Mouse (Mus musculus) adipocyte (in vitro differentiated cells): ENCODE data around the gene Kcnk18.

Experiments used
- DNase-seq: peaks from one replicate; pipeline ENCODE4 v3.0.0-alpha.2; 2016; ENCODE audit warnings: low spot score

The Kcnk18 gene

DNA sequence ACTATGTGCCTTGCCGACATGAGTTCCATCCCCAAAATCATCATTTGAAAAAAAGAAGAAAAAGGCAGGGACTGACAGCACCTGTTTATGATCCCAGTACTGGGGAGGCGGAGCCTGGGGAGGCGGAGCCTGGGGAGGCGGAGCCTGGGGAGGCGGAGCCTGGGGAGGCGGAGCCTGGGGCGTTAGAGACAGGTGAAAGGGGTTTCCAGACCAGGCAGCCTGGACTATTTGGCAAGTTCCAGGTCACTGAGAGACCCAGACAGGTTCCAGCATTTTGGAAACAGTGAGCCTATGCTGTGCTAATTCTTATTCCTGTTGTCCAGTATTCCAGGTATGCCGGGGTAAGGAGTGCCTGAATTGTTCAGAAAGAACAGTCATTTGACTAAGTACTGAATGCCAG lies at the start of gene Kcnk18:
Gene Kcnk18, plus strand, starts transcription at position 224 of the 400 bp plus-strand sequence.
- DNase-seq: no peak

DNA sequence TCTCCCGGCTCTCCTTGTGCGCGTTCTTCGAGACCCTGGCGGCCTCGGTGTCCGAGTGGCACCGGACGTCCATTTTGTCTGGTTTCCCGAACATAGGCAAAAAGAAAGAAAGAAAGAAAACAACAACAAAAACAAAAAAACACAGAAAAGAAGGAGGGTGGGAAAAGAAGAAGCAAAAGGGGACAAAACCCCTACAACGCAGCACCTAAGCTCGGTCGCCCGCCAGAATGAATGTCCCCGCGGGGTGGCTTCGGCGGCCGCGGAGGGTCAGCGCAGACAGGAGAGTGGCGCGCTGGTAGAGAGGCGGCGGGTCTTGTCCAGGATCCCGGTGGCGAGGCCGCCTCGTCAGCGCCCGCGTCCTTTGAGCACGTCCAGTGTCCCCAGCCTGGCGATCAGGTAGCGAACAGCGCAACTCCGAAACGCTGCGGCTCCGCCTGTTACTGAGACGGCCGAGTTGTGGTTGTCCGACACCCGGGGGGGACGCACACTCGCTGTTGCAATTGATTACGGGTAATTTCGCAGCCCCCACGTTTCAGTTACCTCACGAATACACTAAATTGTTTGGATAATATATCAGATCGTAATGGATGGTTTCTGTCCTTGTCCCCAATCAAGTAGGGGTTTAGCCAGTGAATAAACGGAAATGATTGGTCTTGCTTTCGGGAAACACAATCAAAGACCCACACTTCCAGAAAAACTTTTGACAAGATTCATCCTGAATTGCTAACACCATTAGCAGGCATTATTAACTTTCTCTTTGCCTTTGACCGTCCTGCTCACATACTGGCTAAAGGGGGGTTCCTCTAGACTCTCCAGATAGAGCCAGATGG lies 48.9 kb upstream of the Kcnk18 start, which contains the start of gene Vax1:
Gene Vax1, minus strand, starts transcription at position 121 of the 830 bp plus-strand sequence.
- DNase-seq: no peak

DNA sequence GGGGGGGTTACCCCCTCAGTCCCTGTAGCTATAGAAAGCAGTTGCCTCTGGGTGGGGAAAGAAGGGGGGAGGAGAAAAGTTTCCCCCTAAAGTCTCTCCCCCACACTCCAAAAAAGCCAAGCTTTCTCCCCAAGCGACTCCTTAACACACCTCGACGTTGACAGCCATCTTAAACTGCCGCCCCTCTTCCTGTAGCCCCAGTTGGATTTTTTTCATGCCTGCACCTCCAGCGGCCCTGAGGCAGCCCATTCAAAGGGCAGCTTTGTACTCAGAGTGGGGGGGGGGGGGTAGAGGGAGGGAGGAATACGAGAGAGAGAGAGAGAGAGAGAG lies 48.3 kb upstream of the Kcnk18 start:
- DNase-seq: no peak

DNA sequence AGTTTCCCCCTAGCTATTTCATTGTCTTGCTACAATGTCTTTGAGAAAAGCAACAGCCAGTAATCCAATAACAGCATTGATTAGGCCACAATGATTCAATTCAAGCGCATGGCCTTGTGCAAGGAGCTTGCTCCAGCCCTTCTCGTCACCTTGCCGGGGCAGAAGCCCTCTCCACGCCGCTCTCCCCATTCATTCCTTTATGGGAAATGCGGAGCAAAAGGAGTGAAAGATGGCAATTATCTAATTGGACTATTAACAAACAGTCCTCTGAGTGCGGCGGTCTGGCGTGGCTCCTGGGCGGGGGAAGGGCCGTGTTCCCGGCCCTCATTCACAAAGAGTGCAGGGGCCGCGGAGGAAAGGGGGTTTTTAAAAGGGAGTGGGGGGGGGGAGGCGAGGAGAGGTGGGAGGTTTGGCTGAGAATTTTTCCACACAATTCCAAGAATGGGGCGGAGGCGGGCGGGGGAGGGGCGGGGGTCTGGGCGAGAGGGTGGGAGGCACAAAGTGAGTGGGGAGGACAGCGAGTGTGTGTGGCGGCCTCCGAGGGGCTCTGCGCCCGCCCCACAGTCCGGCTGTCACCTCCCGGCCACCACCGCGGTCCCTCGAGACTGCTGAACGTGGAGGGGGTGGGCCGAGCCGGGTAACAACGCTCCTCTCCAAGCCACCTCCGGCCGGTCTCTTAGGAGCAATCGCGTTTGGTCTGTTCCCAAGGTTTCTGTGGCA lies 47.7 kb upstream of the Kcnk18 start:
- no peak for DNase-seq

DNA sequence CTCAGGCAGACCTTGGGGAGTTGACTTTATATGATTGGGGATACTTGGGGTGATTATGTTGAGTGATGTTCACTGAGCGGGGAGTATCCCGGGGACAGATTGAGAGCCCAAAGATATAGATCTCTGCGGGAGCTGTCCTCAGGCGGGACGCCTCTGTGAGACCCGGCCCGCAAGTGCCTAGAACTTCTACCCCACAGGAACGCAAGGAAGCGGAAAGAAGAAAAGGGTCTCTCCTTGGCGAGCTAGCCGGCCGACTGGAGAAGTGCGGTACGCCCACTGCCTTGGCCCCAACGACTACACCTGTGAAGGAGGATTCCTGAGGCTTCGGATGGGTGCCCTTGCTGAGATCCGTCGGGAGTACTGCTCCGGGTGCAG lies 47.2 kb upstream of the Kcnk18 start:
- no peak for DNase-seq

DNA sequence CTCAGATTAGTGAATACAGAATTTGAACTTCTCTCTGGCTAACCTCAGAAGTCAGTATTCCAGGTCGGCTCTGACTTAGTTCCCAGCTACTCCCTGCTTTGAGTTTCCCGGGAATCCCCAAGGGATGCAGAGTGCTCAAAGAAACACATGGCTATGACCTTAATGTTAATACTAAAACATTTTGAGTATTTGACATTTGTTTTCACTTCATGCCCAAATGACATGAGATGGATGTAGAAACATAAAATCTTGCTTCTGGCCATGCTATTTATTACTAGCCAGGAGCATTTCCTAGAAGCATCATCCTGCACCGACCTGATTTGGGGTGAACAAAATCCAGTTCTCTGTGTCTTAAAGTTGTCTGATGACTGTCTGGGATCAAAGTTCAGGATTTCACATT lies 46.2 kb upstream of the Kcnk18 start:
- DNase-seq: no peak

DNA sequence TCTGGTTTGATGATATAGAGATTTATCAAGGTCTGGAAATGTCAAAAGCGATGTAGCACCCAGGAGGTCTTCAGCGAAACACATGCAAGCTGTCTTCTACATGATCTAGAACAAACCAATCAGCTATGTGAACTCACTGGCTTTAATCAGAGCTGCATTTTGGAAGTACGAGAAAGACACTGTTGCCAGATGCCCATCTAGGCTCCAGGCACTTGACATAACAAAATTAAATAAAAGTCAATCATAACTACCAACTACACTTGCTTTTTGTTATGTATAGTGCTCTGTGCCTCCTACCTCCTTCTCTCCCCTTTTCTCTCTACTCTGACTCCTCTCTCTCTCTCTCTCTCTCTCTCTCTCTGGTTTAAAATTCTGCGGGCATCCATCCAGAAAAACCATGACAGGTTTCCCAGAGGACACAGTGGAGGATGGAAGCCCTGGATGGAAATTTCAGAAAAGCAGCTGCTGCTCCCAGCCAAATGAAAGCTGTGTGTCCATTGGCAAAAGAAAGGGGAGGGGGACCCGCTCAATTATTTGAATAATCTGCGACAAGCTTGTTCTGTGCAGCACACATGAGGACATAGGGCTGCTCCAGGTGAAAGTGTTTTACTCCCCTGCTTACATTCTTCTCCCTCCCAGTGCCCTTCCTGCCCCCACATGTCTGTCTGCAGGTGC lies 45.5 kb upstream of the Kcnk18 start:
- no peak for DNase-seq

DNA sequence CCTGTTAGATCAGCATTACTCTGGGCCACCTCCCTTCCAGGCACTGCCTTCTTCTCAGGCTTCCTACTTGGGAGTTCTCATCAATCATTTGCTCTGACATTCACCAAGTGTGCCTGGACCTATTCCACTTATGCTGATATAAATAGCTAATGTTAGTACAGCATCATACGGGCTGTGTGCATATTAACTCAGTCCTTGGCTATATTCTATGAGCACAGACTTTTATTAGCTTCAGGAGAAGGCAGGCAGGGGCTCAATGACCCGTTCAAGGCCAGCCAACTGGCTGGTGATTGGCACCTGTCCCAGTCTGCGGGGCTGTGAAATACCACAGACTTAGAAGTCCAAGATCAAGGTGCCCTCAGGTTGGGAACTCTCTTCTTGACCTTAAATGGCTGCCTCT lies 35.0 kb upstream of the Kcnk18 start:
- no peak for DNase-seq

DNA sequence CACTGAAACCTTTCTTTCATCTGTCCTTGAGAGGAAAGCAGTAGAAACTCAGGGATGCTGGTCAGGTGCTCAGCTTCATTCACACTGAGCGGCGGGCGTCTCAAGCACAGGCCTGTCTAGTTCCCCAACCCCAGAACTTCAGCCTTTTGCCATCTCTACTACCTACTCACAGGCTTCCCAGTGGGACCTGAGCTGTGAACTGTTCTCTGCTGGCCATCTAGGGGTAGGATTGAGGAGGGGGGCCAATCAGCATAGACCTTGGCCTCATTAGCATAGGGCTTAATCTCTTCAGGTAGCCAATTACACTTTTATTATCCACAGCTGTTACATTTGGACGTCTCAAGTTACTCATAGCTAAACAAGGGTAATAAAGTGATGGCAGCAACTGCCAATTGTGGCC lies 30.0 kb upstream of the Kcnk18 start:
- DNase-seq: no peak

DNA sequence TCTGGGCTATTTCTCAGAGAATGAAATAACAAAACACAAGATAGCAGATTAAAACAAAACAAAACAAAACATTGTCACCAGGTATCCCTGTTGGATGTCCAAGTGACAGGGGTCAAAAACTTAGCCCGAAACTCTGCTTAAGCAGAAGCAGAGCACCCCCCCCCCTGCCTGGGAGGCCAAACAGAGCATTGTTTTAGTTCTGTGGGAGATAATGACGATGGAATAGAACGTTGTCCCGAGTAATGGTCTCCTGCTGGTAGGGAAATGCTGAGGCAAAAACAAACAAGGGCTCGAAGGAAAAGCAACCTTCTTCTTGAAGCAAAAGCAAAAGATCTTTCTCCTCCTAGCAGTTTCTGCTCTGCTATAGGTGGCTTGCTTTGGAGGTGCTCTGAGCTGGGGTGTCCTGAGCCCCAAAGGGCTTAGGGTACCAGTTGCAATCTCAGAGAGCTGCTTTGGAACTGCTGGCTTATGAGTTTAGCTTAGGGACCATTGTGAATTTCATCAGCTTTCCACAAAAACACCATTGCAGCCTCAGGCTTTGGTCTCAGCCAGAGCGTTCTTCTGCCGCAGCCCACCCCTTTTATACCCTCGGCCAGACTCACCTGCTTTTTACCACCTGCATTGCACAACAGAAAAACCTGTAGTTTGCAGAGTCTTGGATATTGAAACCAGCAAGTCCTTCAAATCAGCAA lies 28.4 kb upstream of the Kcnk18 start:
- DNase-seq: no peak

DNA sequence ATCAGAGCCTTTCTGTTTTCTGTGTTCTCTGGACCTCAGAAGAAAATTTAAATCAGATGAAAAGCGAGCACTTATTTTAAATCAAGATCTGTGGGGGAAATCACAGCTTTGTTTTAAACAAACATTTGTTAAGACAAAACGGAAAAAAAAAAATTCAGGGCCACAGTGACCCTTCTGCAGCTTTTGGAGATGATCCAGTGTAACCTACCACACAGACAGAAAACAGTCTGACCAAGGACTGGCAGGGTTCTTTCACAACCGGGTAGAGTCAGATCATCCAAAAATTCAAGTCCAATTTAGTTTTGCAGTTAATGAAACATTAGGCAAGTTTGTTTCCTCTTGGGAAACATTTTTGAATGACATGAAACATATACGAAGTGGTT lies 27.9 kb upstream of the Kcnk18 start:
- no peak for DNase-seq

DNA sequence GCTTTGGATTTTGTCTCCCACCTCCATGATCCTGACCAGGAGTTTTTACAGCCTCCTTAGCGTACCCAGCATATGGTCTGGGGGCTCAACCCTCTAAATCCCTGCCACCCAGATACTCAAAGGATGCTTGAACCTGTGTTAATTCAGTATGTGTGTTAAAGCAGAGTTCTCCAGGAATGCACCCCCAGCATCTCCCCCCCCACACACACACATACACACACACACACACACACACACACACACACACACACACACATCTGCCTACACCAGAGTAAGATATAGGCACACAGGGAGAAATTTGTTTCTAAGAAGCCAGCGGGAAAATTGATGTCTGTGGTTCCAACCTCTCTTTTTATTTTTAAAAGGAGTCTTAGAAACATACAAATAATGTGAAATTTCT lies 26.5 kb upstream of the Kcnk18 start:
- no peak for DNase-seq

DNA sequence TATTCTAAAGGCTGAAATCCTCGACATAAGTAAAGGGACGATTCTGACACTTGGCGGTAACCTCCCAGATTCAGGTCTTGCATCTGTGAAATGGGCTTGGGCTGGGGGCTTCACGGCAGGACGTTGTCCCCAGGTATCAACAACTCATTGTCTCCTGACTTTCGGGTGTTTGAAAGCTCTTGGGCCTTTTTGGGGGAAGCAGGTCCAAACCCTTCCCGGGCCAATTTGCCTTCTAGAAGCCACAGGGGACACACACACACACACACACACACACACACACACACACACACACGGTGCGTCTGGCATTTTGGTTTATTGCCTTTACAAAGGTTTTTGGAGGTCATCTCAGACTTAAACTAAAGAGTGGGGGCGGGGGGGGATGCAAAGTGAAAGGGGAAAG lies 25.6 kb upstream of the Kcnk18 start:
- no peak for DNase-seq

DNA sequence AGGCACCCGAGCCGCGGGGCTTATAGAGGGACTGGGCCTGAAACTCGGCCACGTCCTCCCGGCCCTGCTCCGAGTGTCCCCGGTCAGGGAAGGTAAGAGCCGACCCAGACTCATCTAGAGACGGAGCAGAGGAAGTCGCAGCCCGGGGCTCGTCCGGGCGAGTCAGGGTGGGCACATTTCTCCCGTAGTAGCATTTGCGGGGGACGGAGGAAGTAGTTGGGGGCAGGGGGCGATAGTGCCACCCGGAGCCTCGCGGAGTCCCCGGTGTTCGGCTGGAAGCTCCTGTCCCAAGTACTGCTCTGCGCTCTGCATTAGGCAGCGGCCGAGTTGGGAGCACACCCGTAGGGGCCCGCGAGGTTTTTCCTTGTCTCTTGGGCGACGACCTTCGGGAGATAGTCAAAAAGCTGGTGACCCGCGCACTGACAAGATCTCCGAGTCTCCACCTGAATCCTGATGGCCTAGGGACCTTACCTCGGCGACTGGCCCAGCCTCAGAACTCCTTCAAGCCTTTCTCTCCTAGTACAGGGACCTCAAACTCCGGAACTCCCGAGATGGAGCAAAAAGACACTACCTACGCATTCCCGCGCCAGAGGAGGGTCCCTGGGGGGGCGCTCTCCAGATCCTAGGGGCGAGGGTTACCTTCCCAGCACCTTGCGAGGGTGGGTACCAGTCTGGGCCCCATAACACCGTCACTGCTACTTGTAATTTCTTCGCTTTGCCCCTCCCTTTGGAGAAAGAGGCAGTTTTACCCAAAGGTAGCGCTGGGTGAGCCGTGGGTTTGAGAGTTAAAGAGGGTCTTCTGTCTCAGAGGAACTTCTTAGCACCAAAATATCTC lies 24.8 kb upstream of the Kcnk18 start:
- DNase-seq: no peak

DNA sequence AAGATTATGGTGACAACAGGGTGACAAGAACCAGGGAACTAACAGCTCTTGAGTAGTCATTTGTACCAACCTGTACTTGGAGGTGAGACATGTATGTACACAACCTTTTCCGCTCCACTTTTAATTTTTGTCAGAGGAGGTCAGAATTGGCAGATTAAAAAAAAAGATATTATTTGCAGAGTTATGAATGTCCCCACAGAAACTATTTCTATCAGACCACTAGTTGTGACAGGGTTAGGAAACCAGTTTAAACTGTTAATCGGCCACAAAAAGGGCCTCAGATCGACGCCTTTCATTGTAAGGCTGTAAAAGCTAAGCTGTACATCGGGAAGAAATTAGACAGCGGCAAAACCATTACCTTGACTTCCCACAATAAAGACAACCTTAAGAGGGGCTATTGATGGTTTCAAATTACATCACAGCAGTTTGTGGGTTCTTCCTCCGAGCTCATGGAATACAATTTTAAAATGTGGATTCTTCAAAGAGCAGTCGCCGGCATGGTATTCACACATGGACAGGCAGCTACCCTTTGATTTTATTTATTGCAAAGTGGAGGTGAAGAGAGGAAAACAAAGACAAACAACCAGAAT lies 23.7 kb upstream of the Kcnk18 start:
- DNase-seq: no peak

DNA sequence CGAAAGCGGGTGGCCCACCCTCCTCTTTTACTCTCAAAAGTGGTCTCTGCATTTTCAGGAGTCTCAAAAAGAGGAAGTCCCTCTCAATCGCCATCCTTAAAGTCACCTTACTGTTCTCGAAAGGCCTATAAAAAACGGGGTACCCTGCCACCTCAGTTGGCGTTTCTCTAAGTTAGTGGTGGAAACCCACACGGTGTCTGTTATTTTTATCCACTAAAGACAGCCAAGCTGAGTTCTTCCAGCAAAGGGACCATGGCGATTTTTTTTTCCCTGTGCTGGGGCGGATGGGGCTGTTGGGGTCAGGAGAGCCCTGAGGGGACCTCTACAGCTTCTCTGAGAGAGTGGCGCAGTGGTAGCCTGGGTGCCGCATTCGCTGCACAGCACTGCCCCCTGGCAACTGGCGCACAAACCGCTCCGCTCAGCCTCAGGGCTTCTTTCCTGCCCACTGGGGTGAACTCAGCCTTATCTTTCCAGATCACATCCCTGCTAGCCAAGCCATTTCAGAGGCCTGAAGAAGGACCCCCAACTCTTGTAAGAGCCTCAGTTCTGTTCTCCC lies 22.8 kb upstream of the Kcnk18 start:
- no peak for DNase-seq

DNA sequence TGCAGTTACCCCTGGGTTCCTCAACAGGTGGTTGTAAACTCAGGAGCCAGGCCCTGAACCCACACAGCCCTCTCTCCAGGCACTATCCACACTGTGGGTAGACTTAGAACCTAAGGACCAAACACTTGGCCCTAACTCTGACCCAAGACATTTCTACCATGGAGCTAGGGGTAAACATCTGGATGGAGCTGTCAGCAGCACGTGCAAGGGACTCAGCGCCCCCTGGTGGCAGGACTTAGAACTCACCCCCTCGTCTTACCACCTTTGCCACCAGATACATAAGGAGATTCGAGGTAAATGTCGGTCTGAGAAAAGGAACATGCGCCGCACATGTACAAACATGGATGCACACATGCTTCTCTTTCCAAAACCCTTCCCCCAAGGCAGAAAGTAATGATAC lies 20.9 kb upstream of the Kcnk18 start:
- DNase-seq: peak; percentile 42

DNA sequence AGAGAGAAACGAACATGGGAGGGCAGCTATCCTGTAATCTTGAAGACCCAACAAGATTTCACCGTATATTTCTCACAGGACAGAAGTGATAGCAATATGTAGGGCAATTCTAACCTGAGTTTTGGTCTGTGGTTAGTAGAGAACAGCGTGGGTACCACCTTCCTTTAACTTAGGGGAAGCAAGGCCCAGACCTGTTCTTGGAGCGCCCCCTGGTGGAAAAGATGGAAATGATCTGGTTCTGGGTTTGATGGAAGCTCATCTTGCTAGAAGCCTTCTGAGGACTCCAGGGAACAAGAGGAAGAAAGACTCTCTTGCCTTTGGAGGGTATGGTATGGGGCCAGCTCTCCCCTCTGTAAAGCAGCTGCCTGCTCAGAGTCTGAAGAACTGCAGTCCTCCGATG lies 10.5 kb upstream of the Kcnk18 start:
- peak; percentile 72 for DNase-seq

DNA sequence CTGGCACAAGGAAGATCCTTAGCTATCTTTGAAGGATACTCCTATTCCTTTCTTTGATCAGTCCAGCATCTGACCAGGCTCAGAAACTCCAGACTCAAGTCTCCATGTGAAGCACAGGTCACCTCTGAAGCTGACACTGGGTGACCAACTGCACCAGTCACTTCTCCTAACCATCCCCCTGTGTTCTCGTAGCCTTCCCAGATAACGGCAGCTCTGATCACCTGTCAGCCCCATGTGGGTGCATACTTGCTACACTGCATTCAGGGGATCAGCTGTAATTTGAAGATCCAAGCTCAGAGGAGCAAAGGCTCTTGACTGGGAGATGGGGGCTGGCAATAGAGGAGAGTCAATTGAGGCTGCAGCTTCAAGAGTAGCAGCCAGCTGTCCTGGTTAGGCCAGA lies 10.0 kb upstream of the Kcnk18 start:
- no peak for DNase-seq

DNA sequence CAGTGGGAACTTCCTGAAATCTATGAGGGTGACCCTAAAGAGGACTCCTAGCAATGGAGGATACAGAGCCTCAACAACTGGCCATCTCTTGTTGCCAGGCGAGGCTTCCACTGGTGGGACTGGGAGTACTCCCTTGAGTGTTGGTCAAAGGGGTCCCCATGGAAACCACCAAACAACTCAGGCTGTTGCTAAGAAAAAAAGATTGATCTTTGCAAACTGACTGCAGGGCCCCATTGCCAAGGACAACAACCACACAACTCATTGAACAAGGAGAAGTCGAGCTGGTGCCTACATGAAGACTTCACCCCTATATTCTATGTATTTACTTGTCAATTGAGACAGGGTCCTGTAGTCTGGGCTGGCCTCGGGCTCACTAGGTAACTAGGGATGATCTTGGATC lies 2.1 kb upstream of the Kcnk18 start:
- no peak for DNase-seq

DNA sequence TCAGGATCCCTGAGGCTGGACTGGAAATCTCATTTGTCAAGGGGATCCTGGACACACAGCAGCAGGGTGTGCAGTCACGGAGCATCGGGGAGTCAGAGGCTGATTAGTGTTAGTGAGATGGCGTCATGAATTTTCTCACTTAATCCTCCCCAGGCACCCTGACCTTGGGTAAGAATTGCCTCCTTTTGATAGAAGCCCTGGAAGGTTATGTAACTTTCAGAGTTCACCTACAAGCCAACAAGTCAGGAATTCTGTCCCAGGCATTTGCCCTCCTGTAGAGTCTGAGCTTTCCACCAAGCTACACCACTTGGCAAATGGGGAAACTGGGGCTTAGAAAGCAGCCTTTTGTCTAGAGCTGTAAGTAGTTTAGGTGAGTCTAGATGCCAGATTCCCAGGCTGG lies 2.1 kb downstream of the Kcnk18 start:
- DNase-seq: no peak
